Mouse (Mus musculus) 3134 (cell line): ENCODE measurements at regions not wholly inside any gene's neighbourhood (a gene's known extent, or its start where the extent isn't known, plus 50 kb on each side); places are given as distances from the start of the nearest gene placed in this dataset.
A peak's percentile ranks its signal among the peaks of the same experiment; 100 is the strongest.

Experiments used
- DNase-seq: peaks from one replicate; pipeline ENCODE4 v3.0.0-alpha.2; 2011; ENCODE audit warnings: low spot score; ENCODE audit not compliant: insufficient read length; ENCODE audit errors: extremely low read depth

GRCm38 (mm10) chr19:15095054-15095453 lies 497.2 kb upstream of the Tle4 start:
- DNase-seq: no peak

GRCm38 (mm10) chr19:15093534-15093933 lies 495.7 kb upstream of the Tle4 start:
- no peak for DNase-seq

GRCm38 (mm10) chr19:15080638-15081037 lies 482.8 kb upstream of the Tle4 start:
- no peak for DNase-seq

GRCm38 (mm10) chr19:15057801-15058200 lies 459.9 kb upstream of the Tle4 start:
- DNase-seq: no peak

GRCm38 (mm10) chr19:15053582-15054141 lies 455.8 kb upstream of the Tle4 start:
- DNase-seq: no peak

GRCm38 (mm10) chr19:15052642-15053239 lies 454.9 kb upstream of the Tle4 start:
- no peak for DNase-seq

GRCm38 (mm10) chr19:15047896-15048295 lies 450.0 kb upstream of the Tle4 start:
- no peak for DNase-seq

GRCm38 (mm10) chr19:15047306-15047868 lies 449.5 kb upstream of the Tle4 start:
- no peak for DNase-seq

- no peak for DNase-seq
Observed at GRCm38 (mm10) chr19:15035554-15035953, 437.7 kb upstream of the Tle4 start.

- DNase-seq: no peak
Observed at GRCm38 (mm10) chr19:15033921-15034320, 436.1 kb upstream of the Tle4 start.

- DNase-seq: no peak
Observed at GRCm38 (mm10) chr19:15033396-15033795, 435.5 kb upstream of the Tle4 start.

- no peak for DNase-seq
Observed at GRCm38 (mm10) chr19:15032297-15032947, 434.6 kb upstream of the Tle4 start.

- no peak for DNase-seq
Observed at GRCm38 (mm10) chr19:15031483-15031882, 433.6 kb upstream of the Tle4 start.

- DNase-seq: no peak
Observed at GRCm38 (mm10) chr19:15003596-15003995, 405.7 kb upstream of the Tle4 start.

GRCm38 (mm10) chr19:14993344-14993743 lies 395.5 kb upstream of the Tle4 start:
- no peak for DNase-seq

- DNase-seq: no peak
Observed at GRCm38 (mm10) chr19:14970161-14970560, 372.3 kb upstream of the Tle4 start.

GRCm38 (mm10) chr19:14968283-14968682 lies 370.4 kb upstream of the Tle4 start:
- DNase-seq: no peak

GRCm38 (mm10) chr19:14957727-14958126 lies 359.9 kb upstream of the Tle4 start:
- peak; percentile 1 for DNase-seq

- no peak for DNase-seq
Observed at GRCm38 (mm10) chr19:14957154-14957553, 359.3 kb upstream of the Tle4 start.

GRCm38 (mm10) chr19:14956392-14956791 lies 358.5 kb upstream of the Tle4 start:
- no peak for DNase-seq

GRCm38 (mm10) chr19:14955969-14956368 lies 358.1 kb upstream of the Tle4 start:
- no peak for DNase-seq
